Mouse (Mus musculus): ENCODE data around the gene Fmnl2. TPM values are rescaled to one million over a fixed set of nuclear protein-coding genes. Genes with fewer than 3 reads are reported as not detected.

The Fmnl2 gene
- polyA plus RNA-seq, 1 experiment from 2014 or later: 16.8 TPM

- no peaks in the 10 kb centered on the region for H3K36me3 ChIP-seq (ENCODE audit: control insufficient read depth, insufficient read depth, low read length)
- WGBS: 8% methylated on average over 8 of the region's 8 CpGs
- H3K9ac ChIP-seq (replicated peaks; ENCODE audit: low read depth, low read length): no peak overlapping the region; the same call in 1 of the 2 replicates
- H3K4me2 ChIP-seq (ENCODE audit: low read depth, low read length): peak overlapping the region; percentile 76
- H3K27me3 ChIP-seq (ENCODE audit: control insufficient read depth, insufficient read depth, low read length): no peaks in the 10 kb centered on the region
- ATAC-seq (ENCODE audit: low read depth): no peak
- H3K27ac ChIP-seq (ENCODE audit: low read depth, low read length): no peak overlapping the region; the same call in 1 of the 2 replicates
- H3K4me3 ChIP-seq (ENCODE audit: low read depth, low read length): peak overlapping the region; percentile 99
- H3K4me1 ChIP-seq (ENCODE audit: control insufficient read depth, insufficient read depth, low read length): peaks cover 24% of the 10 kb centered on the region
- H3K9me3 ChIP-seq (ENCODE audit: control insufficient read depth, low read length): no peaks in the 10 kb centered on the region
Observed at GRCm38 (mm10) chr2:52860111-52860775, 2.6 kb downstream of the Fmnl2 start.

- H3K4me1 ChIP-seq (ENCODE audit: control insufficient read depth, insufficient read depth, low read length): peaks cover 24% of the 10 kb centered on the region
- H3K27ac ChIP-seq (ENCODE audit: low read depth, low read length): no peak overlapping the region
- no peak overlapping the region for H3K4me3 ChIP-seq (ENCODE audit: low read depth, low read length)
- H3K36me3 ChIP-seq (ENCODE audit: control insufficient read depth, insufficient read depth, low read length): no peaks in the 10 kb centered on the region
- no peaks in the 10 kb centered on the region for H3K27me3 ChIP-seq (ENCODE audit: control insufficient read depth, insufficient read depth, low read length)
- ATAC-seq (ENCODE audit: low read depth): no peak
- H3K4me2 ChIP-seq (ENCODE audit: low read depth, low read length): no peak overlapping the region
- H3K9me3 ChIP-seq (ENCODE audit: control insufficient read depth, low read length): no peaks in the 10 kb centered on the region
- WGBS: 85% methylated on average over 9 of the region's 9 CpGs
- no peak overlapping the region for H3K9ac ChIP-seq (replicated peaks; ENCODE audit: low read depth, low read length)
Observed at GRCm38 (mm10) chr2:52862046-52862759, 4.5 kb downstream of the Fmnl2 start.

GRCm38 (mm10) chr2:52862760-52863124 lies 5.1 kb downstream of the Fmnl2 start:
- no peaks in the 10 kb centered on the region for H3K36me3 ChIP-seq (ENCODE audit: control insufficient read depth, insufficient read depth, low read length)

GRCm38 (mm10) chr2:52864635-52865034 lies 7.0 kb downstream of the Fmnl2 start:
- no peak for ATAC-seq (ENCODE audit: low read depth)

More at GRCm38 (mm10) chr2:52862760-52863124, 5.1 kb downstream of the Fmnl2 start:
- no peak overlapping the region for H3K4me3 ChIP-seq (ENCODE audit: low read depth, low read length)
- 71% methylated on average over 4 of the region's 4 CpGs for WGBS
- H3K27me3 ChIP-seq (ENCODE audit: control insufficient read depth, insufficient read depth, low read length): no peaks in the 10 kb centered on the region
- H3K9ac ChIP-seq (replicated peaks; ENCODE audit: low read depth, low read length): no peak overlapping the region
- peaks cover 24% of the 10 kb centered on the region for H3K4me1 ChIP-seq (ENCODE audit: control insufficient read depth, insufficient read depth, low read length)
- no peak overlapping the region for H3K4me2 ChIP-seq (ENCODE audit: low read depth, low read length)
- H3K9me3 ChIP-seq (ENCODE audit: control insufficient read depth, low read length): no peaks in the 10 kb centered on the region
- no peak overlapping the region for H3K27ac ChIP-seq (ENCODE audit: low read depth, low read length)
- no peak for ATAC-seq (ENCODE audit: low read depth)

GRCm38 (mm10) chr2:52866151-52866550 lies 8.5 kb downstream of the Fmnl2 start:
- H3K4me1 ChIP-seq (ENCODE audit: control insufficient read depth, insufficient read depth, low read length): peaks cover 7% of the 10 kb centered on the region; the same call in 1 of the 2 replicates
- WGBS: 41% methylated on average over 3 of the region's 3 CpGs
- no peak for ATAC-seq (ENCODE audit: low read depth)

More at GRCm38 (mm10) chr2:52864635-52865034, 7.0 kb downstream of the Fmnl2 start:
- H3K27me3 ChIP-seq (ENCODE audit: control insufficient read depth, insufficient read depth, low read length): no peaks in the 10 kb centered on the region
- no peak overlapping the region for H3K4me3 ChIP-seq (ENCODE audit: low read depth, low read length)
- H3K9me3 ChIP-seq (ENCODE audit: control insufficient read depth, low read length): no peaks in the 10 kb centered on the region
- 85% methylated on average over 7 of the region's 7 CpGs for WGBS
- no peaks in the 10 kb centered on the region for H3K36me3 ChIP-seq (ENCODE audit: control insufficient read depth, insufficient read depth, low read length)
- H3K27ac ChIP-seq (ENCODE audit: low read depth, low read length): no peak overlapping the region
- H3K9ac ChIP-seq (replicated peaks; ENCODE audit: low read depth, low read length): no peak overlapping the region
- H3K4me1 ChIP-seq (ENCODE audit: control insufficient read depth, insufficient read depth, low read length): peaks cover 20% of the 10 kb centered on the region
- no peak overlapping the region for H3K4me2 ChIP-seq (ENCODE audit: low read depth, low read length)

GRCm38 (mm10) chr2:52867781-52868180 lies 10.1 kb downstream of the Fmnl2 start:
- H3K9ac ChIP-seq (replicated peaks; ENCODE audit: low read depth, low read length): no peak overlapping the region
- H3K27ac ChIP-seq (ENCODE audit: low read depth, low read length): no peak overlapping the region
- no peak overlapping the region for H3K4me2 ChIP-seq (ENCODE audit: low read depth, low read length)
- H3K9me3 ChIP-seq (ENCODE audit: control insufficient read depth, low read length): no peaks in the 10 kb centered on the region
- no peak overlapping the region for H3K4me3 ChIP-seq (ENCODE audit: low read depth, low read length)
- no peaks in the 10 kb centered on the region for H3K27me3 ChIP-seq (ENCODE audit: control insufficient read depth, insufficient read depth, low read length)
- H3K36me3 ChIP-seq (ENCODE audit: control insufficient read depth, insufficient read depth, low read length): no peaks in the 10 kb centered on the region
- no peaks in the 10 kb centered on the region for H3K4me1 ChIP-seq (ENCODE audit: control insufficient read depth, insufficient read depth, low read length)
- no peak for ATAC-seq (ENCODE audit: low read depth)
- WGBS: 95% methylated on average over 9 of the region's 9 CpGs

More at GRCm38 (mm10) chr2:52866151-52866550, 8.5 kb downstream of the Fmnl2 start:
- Histone ChIP-seq H3K36me3 (ENCODE audit: control insufficient read depth, insufficient read depth, low read length) (no peaks in the 10 kb centered on the region), H3K4me3 (ENCODE audit: low read depth, low read length) (no peak overlapping the region), H3K27me3 (ENCODE audit: control insufficient read depth, insufficient read depth, low read length) (no peaks in the 10 kb centered on the region), H3K27ac (ENCODE audit: low read depth, low read length) (no peak overlapping the region), H3K9me3 (ENCODE audit: control insufficient read depth, low read length) (no peaks in the 10 kb centered on the region), H3K4me2 (ENCODE audit: low read depth, low read length) (no peak overlapping the region), H3K9ac (replicated peaks; ENCODE audit: low read depth, low read length) (no peak overlapping the region)

GRCm38 (mm10) chr2:52868181-52868580 lies 10.5 kb downstream of the Fmnl2 start:
- no peaks in the 10 kb centered on the region for H3K9me3 ChIP-seq (ENCODE audit: control insufficient read depth, low read length)
- 58% methylated on average over 5 of the region's 5 CpGs for WGBS
- no peaks in the 10 kb centered on the region for H3K36me3 ChIP-seq (ENCODE audit: control insufficient read depth, insufficient read depth, low read length)
- H3K4me1 ChIP-seq (ENCODE audit: control insufficient read depth, insufficient read depth, low read length): no peaks in the 10 kb centered on the region
- no peaks in the 10 kb centered on the region for H3K27me3 ChIP-seq (ENCODE audit: control insufficient read depth, insufficient read depth, low read length)
- no peak overlapping the region for H3K4me3 ChIP-seq (ENCODE audit: low read depth, low read length)
- no peak for ATAC-seq (ENCODE audit: low read depth)
- H3K4me2 ChIP-seq (ENCODE audit: low read depth, low read length): no peak overlapping the region
- no peak overlapping the region for H3K27ac ChIP-seq (ENCODE audit: low read depth, low read length)
- no peak overlapping the region for H3K9ac ChIP-seq (replicated peaks; ENCODE audit: low read depth, low read length)

GRCm38 (mm10) chr2:52872636-52873035 lies 15.0 kb downstream of the Fmnl2 start:
- ATAC-seq (ENCODE audit: low read depth): no peak
- Histone ChIP-seq H3K4me1 (ENCODE audit: control insufficient read depth, insufficient read depth, low read length) (no peaks in the 10 kb centered on the region), H3K27me3 (ENCODE audit: control insufficient read depth, insufficient read depth, low read length) (no peaks in the 10 kb centered on the region), H3K9me3 (ENCODE audit: control insufficient read depth, low read length) (no peaks in the 10 kb centered on the region), H3K36me3 (ENCODE audit: control insufficient read depth, insufficient read depth, low read length) (no peaks in the 10 kb centered on the region), H3K9ac (replicated peaks; ENCODE audit: low read depth, low read length) (no peak overlapping the region), H3K4me3 (ENCODE audit: low read depth, low read length) (no peak overlapping the region), H3K4me2 (ENCODE audit: low read depth, low read length) (no peak overlapping the region), H3K27ac (ENCODE audit: low read depth, low read length) (no peak overlapping the region)
- 81% methylated on average over 5 of the region's 5 CpGs for WGBS
